Mouse (Mus musculus): ENCODE measurements around the gene Eif3i. TPM values are rescaled to one million over a fixed set of nuclear protein-coding genes. Genes with fewer than 3 reads are reported as not detected.

The Eif3i gene
- total RNA-seq (2023) = 175 TPM

DNA sequence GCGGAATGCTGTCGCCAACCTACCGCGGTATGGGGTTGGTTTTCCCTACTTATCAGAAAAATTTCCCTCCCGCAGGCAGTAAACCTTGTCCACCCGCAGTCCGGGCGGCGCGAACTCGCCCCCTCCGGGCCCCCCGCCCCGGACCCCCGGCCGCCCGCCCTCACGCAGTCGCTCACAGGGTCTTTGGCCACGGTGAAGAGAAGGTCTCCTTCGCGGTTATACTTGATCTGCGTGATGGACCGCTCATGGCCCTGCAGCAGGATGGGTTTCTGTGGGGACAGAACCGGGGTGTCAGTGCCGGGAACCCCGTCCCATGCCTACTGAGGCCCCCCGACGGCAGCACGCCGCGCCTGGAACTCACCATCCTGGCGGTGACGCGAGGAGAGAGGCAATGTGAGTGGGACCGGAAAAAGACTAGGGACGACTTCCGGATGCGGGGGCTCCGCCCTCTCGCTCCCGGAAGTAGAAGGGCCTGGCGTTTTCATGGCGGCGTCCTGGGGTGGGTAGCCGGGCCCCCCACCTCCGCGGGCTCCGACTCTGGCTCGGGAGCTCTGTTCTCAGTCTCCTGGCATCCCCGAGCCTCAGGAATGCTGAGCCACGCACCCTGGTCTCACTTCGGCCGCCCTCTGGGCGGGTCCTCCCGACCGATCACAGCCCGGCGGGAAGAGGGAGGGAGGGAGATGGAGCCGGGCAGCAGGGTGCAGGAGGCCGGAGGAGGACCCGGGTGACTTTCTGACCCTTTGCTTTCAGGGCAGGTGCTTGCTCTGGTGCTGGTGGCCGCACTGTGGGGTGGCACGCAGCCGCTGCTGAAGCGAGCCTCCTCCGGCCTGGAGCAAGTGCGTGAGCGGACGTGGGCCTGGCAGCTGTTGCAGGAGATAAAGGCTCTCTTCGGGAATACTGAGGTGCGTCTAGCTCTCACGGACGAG lies at the start of gene Eif3i, which contains the start of gene Tmem234:
TSS of gene Eif3i (minus strand) at position 416 of the 926 bp plus-strand sequence.
TSS of gene Tmem234 (plus strand) at position 436 of the 926 bp plus-strand sequence.

DNA sequence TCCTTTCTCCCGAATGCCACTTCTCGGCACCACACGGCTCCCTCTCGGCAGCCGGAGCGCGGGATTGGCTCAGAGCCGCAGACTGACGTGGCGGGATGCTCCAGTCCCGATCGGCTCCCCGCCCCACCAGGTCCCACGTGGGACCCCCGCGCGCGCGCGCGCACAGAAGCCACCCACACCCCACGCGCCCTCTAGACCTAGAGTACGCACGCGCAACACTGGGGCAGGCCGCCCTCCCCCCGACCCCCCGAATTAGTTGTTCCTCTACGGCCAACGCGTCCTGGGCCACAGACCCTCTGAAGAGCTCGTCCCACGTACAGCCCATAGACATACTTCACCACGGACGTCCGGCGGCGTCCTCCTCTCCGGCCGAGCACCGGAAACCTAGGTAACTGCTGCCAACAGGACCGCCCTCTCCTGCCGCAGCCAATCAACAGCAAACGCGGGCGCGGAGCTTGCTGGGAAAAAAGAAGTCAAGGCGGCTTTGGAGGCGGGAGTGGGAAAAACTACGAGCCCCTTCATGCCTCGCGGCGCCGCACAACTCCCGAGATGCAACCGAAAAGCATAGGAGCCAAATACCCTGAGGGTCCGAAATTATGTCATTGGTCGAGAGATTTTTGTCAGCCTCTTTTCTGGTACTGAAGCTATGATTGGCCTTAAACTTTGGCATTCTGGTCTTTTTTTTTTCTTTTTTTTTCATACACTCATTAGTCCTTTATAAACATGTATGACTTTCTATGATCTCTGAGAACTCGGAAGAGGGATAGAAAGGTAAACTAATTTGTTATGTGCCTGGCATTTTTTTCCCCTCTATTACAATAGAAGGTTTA lies 40.4 kb upstream of the Eif3i start, which contains the start of gene Txlna:
TSS of gene Txlna (minus strand) at position 428 of the 830 bp plus-strand sequence.

DNA sequence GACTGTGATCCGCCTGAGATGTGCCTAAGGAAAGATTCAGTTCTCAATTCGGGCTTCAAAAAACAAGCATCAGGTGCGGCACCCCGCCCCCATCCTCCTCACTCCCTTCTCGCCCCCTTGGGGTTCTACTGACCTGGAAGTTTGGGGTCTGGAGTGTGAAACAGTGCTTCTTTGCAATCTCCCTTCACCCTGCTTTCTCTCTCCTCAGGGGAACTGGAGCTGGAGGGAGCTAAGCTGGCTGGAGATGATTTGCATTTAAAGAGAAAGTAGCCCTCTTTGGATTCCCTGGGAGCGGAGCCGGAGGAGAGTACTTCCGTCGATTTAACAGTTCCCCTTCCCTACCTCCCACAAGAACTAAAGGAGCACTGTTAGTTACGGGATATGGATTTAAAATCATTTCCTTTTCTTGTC lies 23.2 kb upstream of the Eif3i start, which contains the start of gene Ccdc28b:
TSS of gene Ccdc28b (minus strand) at position 267 of the 411 bp plus-strand sequence.

DNA sequence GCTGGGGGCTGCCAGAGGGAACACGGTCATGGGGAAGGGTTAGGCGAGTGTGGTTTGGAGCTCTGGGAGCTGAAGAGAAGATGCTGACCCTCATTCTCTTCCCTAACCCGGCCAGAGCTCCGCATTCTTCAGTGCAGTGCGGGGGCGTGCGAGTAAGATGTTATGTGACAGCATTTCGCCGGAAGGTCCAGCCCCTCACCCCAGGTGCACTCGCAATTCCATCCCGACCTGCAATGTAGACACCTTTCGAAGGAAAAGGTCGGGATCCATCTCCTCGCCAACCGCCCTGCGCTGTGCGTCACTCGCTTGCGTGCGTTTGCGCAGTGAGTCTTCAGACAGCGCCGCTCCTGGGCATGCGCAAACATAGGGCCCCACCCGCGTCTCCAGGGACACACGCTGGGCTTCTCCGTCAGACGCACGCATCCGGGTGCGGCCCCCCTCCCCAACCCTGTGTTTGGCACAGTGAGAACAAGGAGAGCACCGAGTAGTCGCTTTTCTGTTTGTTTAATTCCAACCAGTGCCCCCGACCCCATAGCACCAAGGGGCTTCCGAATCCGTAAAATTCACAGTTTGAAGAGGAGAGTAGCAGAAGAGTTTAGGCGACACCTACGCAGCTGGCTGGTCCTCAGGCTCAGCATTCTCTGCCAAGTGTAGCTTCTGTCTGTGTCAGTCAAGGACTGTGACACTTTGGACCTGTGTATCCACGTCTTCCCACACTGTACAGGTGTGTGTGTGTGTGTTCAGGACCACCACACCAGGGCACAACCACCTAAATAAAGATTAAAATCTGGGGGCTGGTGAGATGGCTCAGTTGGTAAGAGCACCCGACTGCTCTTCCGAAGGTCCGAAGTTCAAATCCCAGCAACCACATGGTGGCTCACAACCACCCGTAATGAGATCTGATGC lies 18.6 kb upstream of the Eif3i start, which contains the start of gene Iqcc:
TSS of gene Iqcc (minus strand) at position 314 of the 906 bp plus-strand sequence.

DNA sequence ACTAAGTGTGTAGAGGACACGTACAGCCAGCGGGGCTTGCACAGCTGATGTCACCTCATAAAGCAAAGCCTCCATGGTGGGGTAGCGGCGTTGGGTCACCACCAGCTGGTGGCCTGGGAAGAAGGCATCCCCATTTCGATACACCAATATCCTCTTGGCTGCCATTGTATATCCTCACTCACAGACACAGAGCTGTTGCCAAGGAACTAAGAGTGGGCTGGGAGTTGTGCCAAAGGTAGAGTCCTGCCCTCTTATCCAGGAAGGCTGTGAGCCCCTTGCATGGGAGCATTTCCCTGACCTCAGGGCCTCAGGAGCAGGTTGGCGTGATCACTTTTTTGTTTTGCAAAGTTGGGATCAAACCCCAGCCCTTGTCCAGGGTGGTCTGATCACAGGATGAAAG lies 13.6 kb upstream of the Eif3i start, which contains the start of gene Dcdc2b:
TSS of gene Dcdc2b (minus strand) at position 165 of the 400 bp plus-strand sequence.

DNA sequence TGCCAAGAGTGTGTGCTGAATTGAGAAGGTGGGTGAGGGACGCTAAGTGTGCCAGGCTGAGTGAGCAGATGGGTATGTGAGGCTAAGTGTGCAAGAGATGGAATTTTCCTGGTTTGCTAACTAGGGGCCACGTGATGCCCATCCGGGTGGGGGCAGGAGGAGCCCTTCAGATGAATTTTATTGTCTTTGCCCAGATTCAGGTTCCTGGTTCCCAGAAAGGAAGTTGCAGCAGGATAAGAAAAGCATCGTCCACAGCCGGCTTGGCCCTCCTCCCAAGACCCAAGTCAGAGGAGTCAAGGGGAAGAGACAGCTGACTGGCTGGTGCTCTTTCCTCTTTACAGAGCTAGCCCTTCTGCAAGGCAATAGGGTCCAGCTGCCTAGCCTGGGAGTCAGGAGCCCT lies 22.0 kb downstream of the Eif3i start, which contains the start of gene Fam167b:
TSS of gene Fam167b (minus strand) at position 84 of the 400 bp plus-strand sequence.

DNA sequence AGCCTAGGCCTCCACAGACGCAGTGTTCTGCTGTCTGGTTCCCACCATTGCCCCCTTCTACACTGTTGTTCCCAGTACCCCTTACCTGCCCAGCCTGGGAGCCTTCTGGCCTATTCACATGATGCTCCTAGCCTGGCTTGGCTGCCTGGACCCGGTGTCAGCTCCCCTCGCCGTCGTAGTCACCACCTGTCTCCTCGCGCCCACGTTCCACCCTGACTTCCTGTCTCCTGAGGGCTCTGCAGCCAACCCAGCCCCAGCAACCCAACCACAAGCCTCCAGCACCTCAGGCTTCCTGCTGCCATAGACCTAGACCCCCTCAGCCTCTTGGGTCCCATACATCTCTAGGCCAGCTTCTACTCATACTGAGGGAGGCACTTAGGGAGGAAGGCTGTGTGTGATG lies 27.0 kb downstream of the Eif3i start, which contains the start of gene Lck:
TSS of gene Lck (minus strand) at position 212 of the 400 bp plus-strand sequence.

DNA sequence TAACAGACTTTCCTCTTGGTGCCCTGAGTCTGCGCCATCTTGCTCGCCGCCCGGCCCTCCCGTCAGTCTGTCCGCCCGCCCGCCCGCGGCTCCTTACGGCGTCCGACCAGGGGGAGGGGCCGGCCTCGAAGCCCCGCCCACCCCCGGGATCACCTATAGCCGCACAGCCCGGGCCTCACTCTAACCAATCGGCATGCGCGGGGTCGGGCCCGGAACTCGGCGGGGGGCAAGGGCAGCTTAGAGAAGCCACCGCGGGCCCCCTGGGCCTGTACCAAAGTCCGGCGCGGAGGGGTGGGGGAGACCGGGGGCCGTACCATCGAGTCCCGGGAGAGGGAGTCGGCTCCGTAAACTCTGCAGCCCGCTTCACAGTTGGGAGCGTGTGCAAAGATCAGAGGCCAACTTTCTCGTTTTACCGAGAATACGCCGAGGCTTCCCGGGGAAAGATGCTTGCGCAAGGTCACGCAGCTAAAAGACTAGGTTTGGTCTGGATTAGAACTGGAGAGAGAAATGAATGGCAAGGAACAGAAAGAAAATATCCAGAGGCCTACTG lies 57.8 kb downstream of the Eif3i start, which contains the start of gene Hdac1:
TSS of gene Hdac1 (minus strand) at position 122 of the 550 bp plus-strand sequence.

Other genes with a start within 250 kb of the Eif3i start
- gene Zbtb8a, start 222.5 kb downstream of the Eif3i start, total RNA-seq (2023) = 2.8 TPM
- not detected for gene Zbtb8b, start 159.8 kb downstream of the Eif3i start, total RNA-seq (2023)
- 140 TPM for gene Bsdc1, start 139.1 kb downstream of the Eif3i start, total RNA-seq (2023)
- gene Tssk3, start 109.6 kb downstream of the Eif3i start, total RNA-seq (2023) = not detected
- gene Fam229a, start 109.5 kb downstream of the Eif3i start, total RNA-seq (2023) = 1.9 TPM
- 17.4 TPM for gene Marcksl1, start 87.1 kb downstream of the Eif3i start, total RNA-seq (2023)
- 122 TPM for gene Hdac1, start 57.9 kb downstream of the Eif3i start, total RNA-seq (2023)
- gene Lck, start 27.0 kb downstream of the Eif3i start, total RNA-seq (2023) = 793 TPM
- not detected for gene Fam167b, start 22.1 kb downstream of the Eif3i start, total RNA-seq (2023)
- 133 TPM for gene Tmem234, start within 50 bp of the Eif3i start, total RNA-seq (2023)
- 4.4 TPM for gene Dcdc2b, start 13.6 kb upstream of the Eif3i start, total RNA-seq (2023)
- gene Iqcc, start 18.5 kb upstream of the Eif3i start, total RNA-seq (2023) = 22.7 TPM
- gene Ccdc28b, start 23.3 kb upstream of the Eif3i start, total RNA-seq (2023) = 8.2 TPM
- 55.2 TPM for gene Txlna, start 40.4 kb upstream of the Eif3i start, total RNA-seq (2023)
- gene Kpna6, start 72.1 kb upstream of the Eif3i start, total RNA-seq (2023) = 31.3 TPM
- 13.5 TPM for gene Tmem39b, start 96.2 kb upstream of the Eif3i start, total RNA-seq (2023)
- 132 TPM for gene Khdrbs1, start 141.7 kb upstream of the Eif3i start, total RNA-seq (2023)
- gene Ptp4a2, start 210.6 kb upstream of the Eif3i start, total RNA-seq (2023) = 328 TPM

All from CD4-positive naive resting alpha-beta T cell, adult 57 days (primary cell).